Mouse (Mus musculus) myocyte (in vitro differentiated cells): ENCODE measurements around the gene Dvl2.

Experiments
- CEBPB ChIP-seq: IDR thresholded peaks from 2 replicates; pipeline ENCODE4 v1.6.1; 2011; ENCODE audit warnings: mild to moderate bottlenecking, moderate library complexity; ENCODE audit not compliant: poor library complexity, insufficient read depth, severe bottlenecking
- E2F4 ChIP-seq: IDR thresholded peaks from one replicate; pipeline ENCODE4 v1.6.1; 2011; ENCODE audit warnings: mild to moderate bottlenecking, control low read depth, moderate library complexity; ENCODE audit not compliant: insufficient read depth
- MAX ChIP-seq: IDR thresholded peaks from one replicate; pipeline ENCODE4 v1.6.1; 2011; ENCODE audit warnings: low read depth, mild to moderate bottlenecking, control low read depth
- MYOD1 ChIP-seq, 3 experiments: IDR thresholded peaks; one replicate each; pipeline ENCODE4 v1.6.1; 2011; ENCODE audit warnings: control low read depth in 2 of 3, low read depth in 2 of 3, mild to moderate bottlenecking in 2 of 3, moderate library complexity in 1 of 3; ENCODE audit not compliant: insufficient read length in 2 of 3, control insufficient read depth in 1 of 3
- MYOG ChIP-seq, 3 experiments: IDR thresholded peaks; one replicate each; pipeline ENCODE4 v1.6.1; 2011; ENCODE audit warnings: control low read depth in 2 of 3, low read depth in 2 of 3, mild to moderate bottlenecking in 2 of 3; ENCODE audit not compliant: insufficient read length in 2 of 3, control insufficient read depth in 1 of 3, insufficient read depth in 1 of 3
- POLR2A ChIP-seq: IDR thresholded peaks from one replicate; pipeline ENCODE4 v1.6.1; 2011; ENCODE audit warnings: low read depth, mild to moderate bottlenecking, control low read depth, moderate library complexity; ENCODE audit not compliant: insufficient read length
- POLR2AphosphoS2 ChIP-seq: IDR thresholded peaks from one replicate; pipeline ENCODE4 v1.6.1; 2011; ENCODE audit warnings: low read depth, control low read depth; ENCODE audit not compliant: insufficient read length
- SRF ChIP-seq: IDR thresholded peaks from one replicate; pipeline ENCODE4 v1.6.1; 2011; ENCODE audit warnings: low read depth; ENCODE audit not compliant: control insufficient read depth, insufficient read length
- TCF12 ChIP-seq: IDR thresholded peaks from one replicate; pipeline ENCODE4 v1.6.1; 2011; ENCODE audit warnings: mild to moderate bottlenecking, control low read depth; ENCODE audit not compliant: poor library complexity, insufficient read depth, severe bottlenecking
- USF1 ChIP-seq: IDR thresholded peaks from one replicate; pipeline ENCODE4 v1.6.1; 2011; ENCODE audit warnings: low read depth, mild to moderate bottlenecking, control low read depth, moderate library complexity

DNA sequence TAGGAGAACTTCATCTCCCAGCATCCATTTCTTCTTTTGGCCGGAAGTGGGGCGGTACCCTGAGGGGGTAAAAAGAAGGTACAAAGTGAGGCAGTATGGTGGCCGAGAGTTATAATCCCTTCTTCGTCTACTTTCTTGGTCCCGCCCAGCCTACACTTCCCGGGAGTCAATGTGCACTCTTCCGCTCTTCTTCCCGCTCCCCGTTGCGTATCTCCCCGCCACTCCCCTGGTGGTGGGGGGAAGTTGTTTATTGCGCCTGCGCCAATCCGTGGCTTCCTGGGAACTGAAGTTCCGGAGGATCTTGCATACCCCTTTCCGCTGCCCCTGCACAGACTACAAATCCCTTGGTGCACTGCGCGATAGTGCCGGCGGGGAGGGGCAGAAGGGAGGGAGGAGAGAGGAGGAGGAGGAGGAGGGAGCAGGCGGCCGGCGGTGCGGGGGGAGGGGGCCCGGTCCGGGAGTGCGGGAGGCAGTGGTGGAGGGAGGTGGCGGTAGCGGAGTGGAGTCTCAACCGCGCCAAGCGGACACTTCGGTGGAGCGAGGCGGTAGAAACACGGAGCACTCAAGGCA, 4.9 kb upstream of the Dvl2 start, which contains the start of gene Phf23:
- TF ChIP-seq POLR2A (peak; percentile 84), POLR2AphosphoS2 (peak; percentile 87), E2F4 (peak; percentile 37), USF1 (no peak), SRF (peak; percentile 45), MAX (no peak), MYOG (IDR thresholded peaks at IDR 0.05; ENCODE audit: control insufficient read depth in 1 of 3, insufficient read depth in 1 of 3, insufficient read length in 2 of 3, low read depth in 2 of 3) (peak in 1 of 3 experiments; percentile 3), MYOD1 (IDR thresholded peaks at IDR 0.05; ENCODE audit: control insufficient read depth in 1 of 3, insufficient read length in 2 of 3, low read depth in 2 of 3) (no peak), TCF12 (no peak), CEBPB (no peak)
